Mouse (Mus musculus): ENCODE data around the gene Tyw1. TPM values are rescaled to one million over a fixed set of nuclear protein-coding genes. Genes with fewer than 3 reads are reported as not detected.

The Tyw1 gene
- polyA plus RNA-seq, 1 experiment = 0.36 TPM

- Histone ChIP-seq H3K36me3 (ENCODE audit: control insufficient read depth) (peaks cover 54% of the 10 kb centered on the region), H3K9me3 (ENCODE audit: control insufficient read depth, low read length) (peaks cover 4% of the 10 kb centered on the region; the same call in 1 of the 2 replicates), H3K4me3 (replicated peaks) (no peak overlapping the region), H3K4me1 (ENCODE audit: control insufficient read depth) (no peaks in the 10 kb centered on the region), H3K27me3 (ENCODE audit: control insufficient read depth) (no peaks in the 10 kb centered on the region)
- TF ChIP-seq TAL1 (IDR thresholded peaks at IDR 0.05; ENCODE audit: low read length) = no peak
- TF ChIP-seq GATA1 (IDR thresholded peaks at IDR 0.05; ENCODE audit: low read length) = no peak
These were observed 85.2 kb downstream of the Tyw1 start for GRCm38 (mm10) chr5:130340656-130341055.

GRCm38 (mm10) chr5:130344999-130345398, 89.6 kb downstream of the Tyw1 start:
- Histone ChIP-seq H3K4me3 (replicated peaks) (no peak overlapping the region), H3K27me3 (ENCODE audit: control insufficient read depth) (no peaks in the 10 kb centered on the region), H3K9me3 (ENCODE audit: control insufficient read depth, low read length) (peaks cover 19% of the 10 kb centered on the region), H3K4me1 (ENCODE audit: control insufficient read depth) (no peaks in the 10 kb centered on the region), H3K36me3 (ENCODE audit: control insufficient read depth) (peaks cover 25% of the 10 kb centered on the region)
- TF ChIP-seq TAL1 (IDR thresholded peaks at IDR 0.05; ENCODE audit: low read length) = no peak
- no peak for TF ChIP-seq GATA1 (IDR thresholded peaks at IDR 0.05; ENCODE audit: low read length)

DNA sequence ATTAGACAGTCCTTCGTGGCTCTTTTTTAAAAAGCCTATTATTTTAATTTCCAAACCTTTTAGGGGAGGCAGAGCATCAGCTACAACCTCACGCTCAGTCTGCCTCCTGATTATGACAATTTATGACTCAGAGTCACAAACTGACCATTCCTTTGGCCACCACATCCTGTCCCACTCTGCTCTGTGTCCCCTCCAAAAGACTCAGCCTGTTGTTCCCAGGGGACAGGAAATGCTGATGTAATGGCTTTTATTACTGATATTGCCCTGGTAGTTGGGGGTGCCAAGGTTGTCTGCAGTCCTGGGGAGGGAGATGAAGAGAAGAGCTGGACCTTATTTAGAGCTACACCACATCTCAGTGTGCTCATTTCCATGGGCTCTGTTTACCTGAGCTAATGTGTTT, 90.5 kb downstream of the Tyw1 start:
- no peak for TF ChIP-seq TAL1 (IDR thresholded peaks at IDR 0.05; ENCODE audit: low read length)
- no peak for TF ChIP-seq GATA1 (IDR thresholded peaks at IDR 0.05; ENCODE audit: low read length)
- Histone ChIP-seq H3K9me3 (ENCODE audit: control insufficient read depth, low read length) (peaks cover 19% of the 10 kb centered on the region), H3K4me1 (ENCODE audit: control insufficient read depth) (no peaks in the 10 kb centered on the region), H3K36me3 (ENCODE audit: control insufficient read depth) (peaks cover 17% of the 10 kb centered on the region), H3K4me3 (replicated peaks) (no peak overlapping the region), H3K27me3 (ENCODE audit: control insufficient read depth) (no peaks in the 10 kb centered on the region)

GRCm38 (mm10) chr5:130355223-130355622, 99.8 kb downstream of the Tyw1 start:
- TF ChIP-seq GATA1 (IDR thresholded peaks at IDR 0.05; ENCODE audit: low read length) (no peak), TAL1 (IDR thresholded peaks at IDR 0.05; ENCODE audit: low read length) (no peak)
- H3K27me3 ChIP-seq (ENCODE audit: control insufficient read depth) = no peaks in the 10 kb centered on the region
- peaks cover 4% of the 10 kb centered on the region; the same call in 1 of the 2 replicates for H3K9me3 ChIP-seq (ENCODE audit: control insufficient read depth, low read length)
- no peak overlapping the region for H3K4me3 ChIP-seq (replicated peaks)
- no peaks in the 10 kb centered on the region for H3K36me3 ChIP-seq (ENCODE audit: control insufficient read depth)
- H3K4me1 ChIP-seq (ENCODE audit: control insufficient read depth) = no peaks in the 10 kb centered on the region

- Histone ChIP-seq H3K27me3 (ENCODE audit: control insufficient read depth) (no peaks in the 10 kb centered on the region), H3K4me1 (ENCODE audit: control insufficient read depth) (no peaks in the 10 kb centered on the region), H3K36me3 (ENCODE audit: control insufficient read depth) (no peaks in the 10 kb centered on the region), H3K4me3 (replicated peaks) (no peak overlapping the region), H3K9me3 (ENCODE audit: control insufficient read depth, low read length) (peaks cover 20% of the 10 kb centered on the region)
- TF ChIP-seq TAL1 (IDR thresholded peaks at IDR 0.05; ENCODE audit: low read length) = no peak
- TF ChIP-seq GATA1 (IDR thresholded peaks at IDR 0.05; ENCODE audit: low read length) = no peak
These were observed 107.7 kb downstream of the Tyw1 start for GRCm38 (mm10) chr5:130363111-130363510.

DNA sequence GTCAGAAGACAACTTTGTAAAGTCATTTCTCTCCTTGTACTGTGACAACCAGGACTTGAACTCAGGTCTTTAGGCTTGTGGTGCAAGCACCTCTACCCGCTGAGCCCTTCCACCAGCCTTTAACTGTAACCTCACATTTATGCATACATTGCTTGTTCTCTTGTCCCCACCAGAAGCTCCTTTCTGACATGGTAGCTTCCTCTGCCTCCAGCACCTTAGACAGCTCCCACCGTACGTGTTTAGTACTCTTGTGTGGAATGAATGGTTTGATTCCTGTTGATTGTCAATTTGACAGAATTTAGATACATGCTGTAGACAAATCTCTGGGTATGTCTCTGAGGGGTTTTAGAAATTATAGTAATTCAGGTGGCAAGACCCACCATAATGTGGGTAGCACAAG, 108.4 kb downstream of the Tyw1 start:
- H3K36me3 ChIP-seq (ENCODE audit: control insufficient read depth) = no peaks in the 10 kb centered on the region
- no peaks in the 10 kb centered on the region for H3K27me3 ChIP-seq (ENCODE audit: control insufficient read depth)
- peaks cover 24% of the 10 kb centered on the region for H3K9me3 ChIP-seq (ENCODE audit: control insufficient read depth, low read length)
- H3K4me1 ChIP-seq (ENCODE audit: control insufficient read depth) = no peaks in the 10 kb centered on the region
- no peak overlapping the region for H3K4me3 ChIP-seq (replicated peaks)
- TF ChIP-seq TAL1 (IDR thresholded peaks at IDR 0.05; ENCODE audit: low read length) (no peak), GATA1 (IDR thresholded peaks at IDR 0.05; ENCODE audit: low read length) (no peak)

DNA sequence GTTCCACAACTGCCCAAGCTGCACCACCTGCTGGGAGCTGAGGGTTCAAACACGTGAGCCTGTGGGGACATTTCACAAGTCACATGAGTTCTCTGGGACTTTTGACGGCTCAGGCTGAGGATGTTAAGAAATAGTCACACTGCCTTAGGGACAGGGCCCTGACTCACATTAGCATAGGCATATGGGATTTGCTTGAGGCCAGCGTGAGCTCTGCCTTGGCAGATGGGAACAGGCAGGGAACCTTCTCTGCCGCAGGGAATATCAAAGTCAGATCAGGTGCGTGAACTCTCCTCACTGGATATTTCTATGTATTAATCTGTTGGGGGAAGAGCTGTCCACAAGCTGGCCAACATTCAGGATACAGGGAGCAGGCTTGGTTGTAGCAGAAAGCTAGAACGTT, 112.8 kb downstream of the Tyw1 start:
- Histone ChIP-seq H3K27me3 (ENCODE audit: control insufficient read depth) (no peaks in the 10 kb centered on the region), H3K36me3 (ENCODE audit: control insufficient read depth) (no peaks in the 10 kb centered on the region), H3K4me1 (ENCODE audit: control insufficient read depth) (no peaks in the 10 kb centered on the region), H3K4me3 (replicated peaks) (no peak overlapping the region), H3K9me3 (ENCODE audit: control insufficient read depth, low read length) (peaks cover 29% of the 10 kb centered on the region)
- TF ChIP-seq TAL1 (IDR thresholded peaks at IDR 0.05; ENCODE audit: low read length) (no peak), GATA1 (IDR thresholded peaks at IDR 0.05; ENCODE audit: low read length) (no peak)

DNA sequence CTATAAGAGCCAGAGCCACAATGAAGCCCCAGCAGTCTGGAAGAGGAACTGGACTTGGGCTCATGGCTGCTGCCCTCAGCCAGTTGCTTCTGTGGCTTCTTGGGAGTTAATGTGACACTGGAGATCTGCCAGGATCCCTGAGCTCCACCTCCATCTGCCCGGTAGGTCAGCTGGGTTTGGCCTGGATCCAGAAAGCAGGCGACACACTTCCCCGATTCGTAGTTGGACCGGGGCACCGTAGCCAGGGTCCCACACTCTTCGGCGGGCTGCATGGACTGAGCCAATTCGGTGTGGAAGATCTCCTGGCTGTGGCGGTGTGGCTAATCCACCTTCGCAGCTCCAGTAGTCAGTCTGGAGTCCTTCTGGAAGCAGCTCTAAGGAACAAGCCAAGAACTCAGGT, 113.8 kb downstream of the Tyw1 start, which contains the start of gene Caln1:
TSS of gene Caln1 (plus strand) at position 219 of the 400 bp plus-strand sequence.
- TF ChIP-seq GATA1 (IDR thresholded peaks at IDR 0.05; ENCODE audit: low read length) (no peak), TAL1 (IDR thresholded peaks at IDR 0.05; ENCODE audit: low read length) (no peak)
- Histone ChIP-seq H3K27me3 (ENCODE audit: control insufficient read depth) (no peaks in the 10 kb centered on the region), H3K4me1 (ENCODE audit: control insufficient read depth) (no peaks in the 10 kb centered on the region), H3K36me3 (ENCODE audit: control insufficient read depth) (no peaks in the 10 kb centered on the region), H3K4me3 (replicated peaks) (no peak within 1 kb of the TSS), H3K9me3 (ENCODE audit: control insufficient read depth, low read length) (peaks cover 29% of the 10 kb centered on the region)

DNA sequence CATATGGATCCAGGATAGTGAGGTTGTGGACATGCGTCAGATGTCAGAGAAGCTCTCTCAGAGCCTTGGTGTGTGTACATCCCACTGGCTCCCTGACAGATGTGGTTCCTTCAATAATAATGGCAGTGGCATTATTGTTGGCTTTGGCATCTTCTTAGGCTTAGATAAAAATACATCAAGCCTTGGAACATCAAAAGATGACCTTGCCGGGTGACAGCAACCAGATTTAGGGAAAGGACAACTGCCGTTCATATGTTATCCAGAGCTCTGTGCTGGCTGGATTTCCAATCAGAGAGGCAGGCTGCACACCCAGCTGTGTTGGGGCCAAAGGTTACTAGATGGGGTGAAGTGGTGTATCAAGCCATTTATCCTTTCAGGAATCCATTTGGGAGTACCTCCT, 120.0 kb downstream of the Tyw1 start:
- Histone ChIP-seq H3K36me3 (ENCODE audit: control insufficient read depth) (no peaks in the 10 kb centered on the region), H3K9me3 (ENCODE audit: control insufficient read depth, low read length) (peaks cover 15% of the 10 kb centered on the region), H3K4me3 (replicated peaks) (no peak overlapping the region), H3K27me3 (ENCODE audit: control insufficient read depth) (no peaks in the 10 kb centered on the region), H3K4me1 (ENCODE audit: control insufficient read depth) (no peaks in the 10 kb centered on the region)
- no peak for TF ChIP-seq TAL1 (IDR thresholded peaks at IDR 0.05; ENCODE audit: low read length)
- no peak for TF ChIP-seq GATA1 (IDR thresholded peaks at IDR 0.05; ENCODE audit: low read length)

Measured in erythroblast, embryonic 14.5 days (primary cell).